In genomic region chr14:55873714-55874683, GRCm38 (mm10) we compare ENCODE assay signal across 8 mouse cellular contexts. TPM values are rescaled to one million over a fixed set of nuclear protein-coding genes. Genes with fewer than 3 reads are reported as not detected.
DNase-seq lines count a peak whose midpoint lies in the region; ATAC-seq and TF ChIP-seq lines count a peak whose summit lies in the region.

No protein-coding gene starts in this region.

- H3K4me1 ChIP-seq in heart, embryonic 15.5 days (replicated peaks), result peaks cover 29% of the 10 kb centered on the region
- peaks cover 16% of the 10 kb centered on the region; the same call in 1 of the 2 replicates for H3K4me1 ChIP-seq in liver, embryonic 12.5 days
- peaks cover 12% of the 10 kb centered on the region for H3K4me1 ChIP-seq in stomach, embryonic 15.5 days

- TF ChIP-seq CTCF in brain, embryonic 14.5 days (IDR thresholded peaks at IDR 0.05; ENCODE audit: borderline replicate concordance, extremely low read depth, insufficient read depth, insufficient read length), result peak; percentile 94

- DNase-seq in CD8-positive naive resting alpha-beta T cell, adult 2 months (ENCODE audit: low read depth in 2 of 2, low spot score in 2 of 2), result peak; percentile 79 to 86
- peak; percentile 81 for DNase-seq in brain, embryonic 14.5 days (ENCODE audit: low read depth)
- peak; percentile 86 for DNase-seq in kidney, postnatal 10 days
- DNase-seq in naive thymus-derived CD4-positive, alpha-beta T cell, adult 2 months (ENCODE audit: low read depth), result peak; percentile 88

- H3K4me2 ChIP-seq in heart, embryonic 15.5 days, result peak overlapping the region; percentile 40
- peak overlapping the region; percentile 69 for H3K4me2 ChIP-seq in liver, embryonic 12.5 days
- peak overlapping the region; percentile 46 for H3K4me2 ChIP-seq in stomach, embryonic 15.5 days

- H3K4me3 ChIP-seq in heart, embryonic 15.5 days, result peak overlapping the region; percentile 17; the same call in 1 of the 2 replicates
- peak overlapping the region; percentile 39 for H3K4me3 ChIP-seq in liver, embryonic 12.5 days
- H3K4me3 ChIP-seq in stomach, embryonic 15.5 days (replicated peaks), result peak overlapping the region; percentile 23; the same call in 1 of the 2 replicates

- peaks cover 33% of the 10 kb centered on the region for H3K36me3 ChIP-seq in heart, embryonic 15.5 days
- peaks cover 34% of the 10 kb centered on the region for H3K36me3 ChIP-seq in liver, embryonic 12.5 days
- H3K36me3 ChIP-seq in stomach, embryonic 15.5 days, result peaks cover 32% of the 10 kb centered on the region

- TF ChIP-seq POLR2A in brain, embryonic 14.5 days (IDR thresholded peaks at IDR 0.05; ENCODE audit: borderline replicate concordance, extremely low read depth, insufficient read depth, insufficient read length, poor library complexity, severe bottlenecking), result no peak

- ATAC-seq in erythroblast, adult 5-6 weeks (replicated peaks; ENCODE audit: low FRiP score, poor library complexity, severe bottlenecking), result 0 out of 2 replicates have a peak, but pooled peaks have one; percentile 47
- peak; percentile 58 for ATAC-seq in heart, embryonic 15.5 days (replicated peaks; ENCODE audit: insufficient number of reproducible peaks, insufficient read depth, low FRiP score, low read depth)
- peak; percentile 56 for ATAC-seq in liver, embryonic 12.5 days
- peak; percentile 8; the same call in 1 of the 2 replicates for ATAC-seq in stomach, embryonic 15.5 days (ENCODE audit: insufficient read depth, low FRiP score, low read depth)

- H3K27me3 ChIP-seq in heart, embryonic 15.5 days, result no peaks in the 10 kb centered on the region
- H3K27me3 ChIP-seq in liver, embryonic 12.5 days (replicated peaks), result peaks cover 19% of the 10 kb centered on the region
- no peaks in the 10 kb centered on the region for H3K27me3 ChIP-seq in stomach, embryonic 15.5 days (replicated peaks)

- no peak overlapping the region for H3K27ac ChIP-seq in heart, embryonic 15.5 days
- H3K27ac ChIP-seq in liver, embryonic 12.5 days, result no peak overlapping the region
- no peak overlapping the region for H3K27ac ChIP-seq in stomach, embryonic 15.5 days

- peak overlapping the region; percentile 29; the same call in 1 of the 2 replicates for H3K9ac ChIP-seq in heart, embryonic 15.5 days
- peak overlapping the region; percentile 44 for H3K9ac ChIP-seq in liver, embryonic 12.5 days
- no peak overlapping the region; the same call in 1 of the 2 replicates for H3K9ac ChIP-seq in stomach, embryonic 15.5 days

- H3K9me3 ChIP-seq in heart, embryonic 15.5 days (replicated peaks), result no peaks in the 10 kb centered on the region
- no peaks in the 10 kb centered on the region for H3K9me3 ChIP-seq in liver, embryonic 12.5 days (replicated peaks)
- no peaks in the 10 kb centered on the region for H3K9me3 ChIP-seq in stomach, embryonic 15.5 days

- 13% methylated on average over 30 of the region's 30 CpGs for WGBS in heart, embryonic 15.5 days
- WGBS in liver, embryonic 12.5 days (ENCODE audit: insufficient replicate concordance), result 9% methylated on average over 30 of the region's 30 CpGs
- WGBS in stomach, embryonic 15.5 days, result 11% methylated on average over 30 of the region's 30 CpGs

RNA-seq across cellular contexts. Expression of gene Cbln3, which starts 10.2 kb away (rescaled TPM):
- 0.43 and 0.51 TPM in 2 replicates for polyA plus RNA-seq in brain, embryonic 14.5 days (2012; rRNA removed)
- total RNA-seq in erythroblast, adult 5-6 weeks (2015; ENCODE audit: low replicate concordance), result not detected in 2 replicates
- total RNA-seq in erythroblast, adult 5-6 weeks (2017; ENCODE audit: low replicate concordance), result 0.14 TPM in 1 of 2 replicates, not detected in the other
- polyA plus RNA-seq in heart, embryonic 15.5 days (2015; fragmentation: Nextera tagmentation; extraction: Ambion mirVana), result 0.36 and 0.50 TPM in 2 replicates
- polyA plus RNA-seq in liver, embryonic 12.5 days (2016; fragmentation: Nextera tagmentation; extraction: Ambion mirVana), result 0.25 TPM in 2 replicates
- polyA plus RNA-seq in stomach, embryonic 15.5 days (2015; fragmentation: Nextera tagmentation; extraction: Ambion mirVana), result 0.42 and 0.46 TPM in 2 replicates

RNA-seq across cellular contexts. Expression of gene Khnyn, which starts 10.7 kb away (rescaled TPM):
- 13.4 and 13.7 TPM in 2 replicates for polyA plus RNA-seq in brain, embryonic 14.5 days (2012; rRNA removed)
- 30.7 and 36.4 TPM in 2 replicates for total RNA-seq in erythroblast, adult 5-6 weeks (2015; ENCODE audit: low replicate concordance)
- total RNA-seq in erythroblast, adult 5-6 weeks (2017; ENCODE audit: low replicate concordance), result 122 and 126 TPM in 2 replicates
- 9.2 and 12.6 TPM in 2 replicates for polyA plus RNA-seq in heart, embryonic 15.5 days (2015; fragmentation: Nextera tagmentation; extraction: Ambion mirVana)
- 12.8 and 13.0 TPM in 2 replicates for polyA plus RNA-seq in liver, embryonic 12.5 days (2016; fragmentation: Nextera tagmentation; extraction: Ambion mirVana)
- polyA plus RNA-seq in stomach, embryonic 15.5 days (2015; fragmentation: Nextera tagmentation; extraction: Ambion mirVana), result 16.5 and 18.1 TPM in 2 replicates

RNA-seq across cellular contexts. Expression of gene Nynrin, which starts 20.2 kb away (rescaled TPM):
- 14.1 and 24.1 TPM in 2 replicates for polyA plus RNA-seq in brain, embryonic 14.5 days (2012; rRNA removed)
- 0.38 and 0.84 TPM in 2 replicates for total RNA-seq in erythroblast, adult 5-6 weeks (2015; ENCODE audit: low replicate concordance)
- total RNA-seq in erythroblast, adult 5-6 weeks (2017; ENCODE audit: low replicate concordance), result 0.42 and 0.77 TPM in 2 replicates
- 12.7 and 15.0 TPM in 2 replicates for polyA plus RNA-seq in heart, embryonic 15.5 days (2015; fragmentation: Nextera tagmentation; extraction: Ambion mirVana)
- polyA plus RNA-seq in liver, embryonic 12.5 days (2016; fragmentation: Nextera tagmentation; extraction: Ambion mirVana), result 7.0 and 8.2 TPM in 2 replicates
- 15.4 and 18.5 TPM in 2 replicates for polyA plus RNA-seq in stomach, embryonic 15.5 days (2015; fragmentation: Nextera tagmentation; extraction: Ambion mirVana)

RNA-seq across cellular contexts. Expression of gene Sdr39u1, which starts 26.1 kb away (rescaled TPM):
- polyA plus RNA-seq in brain, embryonic 14.5 days (2012; rRNA removed), result 97.6 and 120 TPM in 2 replicates
- 1.3 TPM in 2 replicates for total RNA-seq in erythroblast, adult 5-6 weeks (2015; ENCODE audit: low replicate concordance)
- total RNA-seq in erythroblast, adult 5-6 weeks (2017; ENCODE audit: low replicate concordance), result 3.5 and 10.6 TPM in 2 replicates
- 45.3 and 60.8 TPM in 2 replicates for polyA plus RNA-seq in heart, embryonic 15.5 days (2015; fragmentation: Nextera tagmentation; extraction: Ambion mirVana)
- polyA plus RNA-seq in liver, embryonic 12.5 days (2016; fragmentation: Nextera tagmentation; extraction: Ambion mirVana), result 14.0 and 15.3 TPM in 2 replicates
- 56.0 and 65.7 TPM in 2 replicates for polyA plus RNA-seq in stomach, embryonic 15.5 days (2015; fragmentation: Nextera tagmentation; extraction: Ambion mirVana)

RNA-seq across cellular contexts. Expression of gene Nfatc4, which starts 51.1 kb away (rescaled TPM):
- polyA plus RNA-seq in brain, embryonic 14.5 days (2012; rRNA removed), result 22.3 and 26.2 TPM in 2 replicates
- not detected in 2 replicates for total RNA-seq in erythroblast, adult 5-6 weeks (2015; ENCODE audit: low replicate concordance)
- total RNA-seq in erythroblast, adult 5-6 weeks (2017; ENCODE audit: low replicate concordance), result not detected in 2 replicates
- polyA plus RNA-seq in heart, embryonic 15.5 days (2015; fragmentation: Nextera tagmentation; extraction: Ambion mirVana), result 10.8 and 15.8 TPM in 2 replicates
- 3.3 and 5.3 TPM in 2 replicates for polyA plus RNA-seq in liver, embryonic 12.5 days (2016; fragmentation: Nextera tagmentation; extraction: Ambion mirVana)
- 35.5 and 40.9 TPM in 2 replicates for polyA plus RNA-seq in stomach, embryonic 15.5 days (2015; fragmentation: Nextera tagmentation; extraction: Ambion mirVana)

Comparison
In these comparisons a context has a peak if more than half of its experiments do, and no peak if none do; other contexts are left out.
1. ATAC-seq: peak in every context shown above with its lines; median percentile 58 in heart, embryonic 15.5 days; 56 in liver, embryonic 12.5 days; 47 in erythroblast, adult 5-6 weeks; 8 in stomach, embryonic 15.5 days.